Mouse (Mus musculus): Measurements from ENCODE around the gene Slc39a3. TPM values are rescaled to one million over a fixed set of nuclear protein-coding genes. Genes with fewer than 3 reads are reported as not detected.
A peak's percentile ranks its signal among the peaks of the same experiment; 100 is the strongest.
"Not testable (repeated sequence)": the region's sequence is repeated elsewhere in the genome, so short reads cannot be mapped to it uniquely, and the experiment has no call there.

Slc39a3 gene
- 10 to 100 TPM; 67.2 to 69.3 TPM for total RNA-seq (2021)

DNA sequence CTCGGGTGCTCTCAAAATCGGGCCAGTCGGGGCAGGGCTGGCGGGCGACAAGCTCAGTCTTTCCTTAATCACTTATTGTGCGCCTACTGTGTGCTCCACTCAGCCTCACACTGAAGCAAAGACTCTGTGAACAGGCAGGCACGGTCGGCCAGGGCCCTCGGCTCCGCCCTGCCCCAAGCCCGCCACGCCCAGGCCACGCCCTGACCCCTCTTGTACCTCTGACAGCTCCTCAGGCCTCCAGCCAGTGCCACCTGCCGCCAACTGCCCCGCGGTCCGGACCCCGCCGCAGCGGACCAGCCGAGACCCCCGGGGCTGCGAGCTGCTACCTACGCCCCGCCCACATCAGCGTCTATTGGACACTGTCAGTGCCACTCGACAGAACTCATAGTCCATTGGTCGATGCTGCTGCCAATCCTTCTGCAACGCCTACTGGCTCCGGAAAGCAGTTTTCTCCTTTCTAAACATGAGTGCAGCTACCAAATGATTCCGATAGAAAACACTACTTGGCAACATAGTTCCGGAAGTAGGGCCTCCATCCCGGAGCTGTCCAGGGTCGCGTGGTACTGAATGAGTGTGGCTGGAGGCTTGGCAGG, at the start of gene Slc39a3:
Slc39a3 (minus strand) TSS at position 439 of the 593 bp plus-strand sequence.
- intact Hi-C loops (cut with DNase I), result no loop called here
- peak; percentile 99 to 100 for DNase-seq (ENCODE audit: low spot score in 2 of 2)

DNA sequence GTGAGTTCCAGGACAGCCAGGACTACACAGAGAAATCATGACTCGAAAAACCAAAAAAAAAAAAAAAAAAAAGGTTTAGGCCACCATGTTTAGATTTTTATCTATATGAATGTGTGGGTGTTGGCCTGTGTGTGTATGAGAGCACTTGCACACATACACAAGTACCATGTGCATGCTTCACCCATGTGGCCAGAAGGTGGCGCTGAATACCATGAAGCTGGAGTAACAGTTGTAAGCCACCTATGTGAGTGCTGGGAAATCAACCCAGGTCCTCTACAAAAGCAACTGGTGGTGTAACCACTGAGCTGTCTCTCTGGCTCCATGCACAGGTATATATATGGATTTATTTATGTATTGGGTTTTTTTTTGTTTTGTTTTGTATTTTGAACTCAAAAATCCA, 49.8 kb upstream of the Slc39a3 start:
- DNase-seq (ENCODE audit: low spot score in 2 of 2), result no peak
- intact Hi-C loops (cut with DNase I), result no loop called here

DNA sequence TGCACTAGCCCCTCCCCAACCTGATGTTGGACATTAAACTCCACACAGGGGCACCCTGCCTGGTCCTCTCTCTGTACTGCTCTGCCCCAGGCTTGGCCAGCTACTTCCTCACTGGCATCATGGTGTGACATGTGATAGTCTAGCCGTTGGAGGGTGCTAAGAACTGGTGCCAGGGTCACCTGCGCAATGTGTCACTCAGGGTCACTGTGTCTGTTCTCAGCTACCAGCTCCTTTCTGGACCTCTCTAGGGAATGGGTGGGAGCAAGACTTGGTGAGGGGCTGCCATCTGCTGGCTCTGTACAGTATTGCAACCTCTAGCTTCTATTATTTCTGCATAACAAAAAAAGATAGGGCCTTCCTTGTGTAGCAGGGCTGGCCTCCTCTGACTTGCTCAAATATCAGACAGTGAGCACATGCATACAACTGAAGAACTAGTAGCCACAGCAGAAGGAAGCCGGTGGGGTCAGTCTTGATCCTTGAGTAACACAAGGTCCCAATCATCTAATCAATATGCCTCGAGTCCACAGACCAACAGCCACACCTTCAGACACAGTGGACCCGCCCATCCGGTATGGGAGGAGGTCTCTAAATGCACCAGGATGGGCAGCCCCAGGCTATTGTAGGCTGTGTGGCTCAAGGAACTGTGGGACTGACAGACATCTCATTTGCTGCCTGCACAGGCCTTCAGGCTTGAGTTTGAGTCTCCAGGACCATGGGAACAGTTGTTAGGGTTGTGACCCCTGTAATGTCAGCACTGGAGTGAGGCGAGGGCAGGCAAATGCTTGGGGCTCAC, 45.1 kb upstream of the Slc39a3 start:
- intact Hi-C loops (cut with DNase I), result loop anchor here (2.0 to 5.0 kb wide), 2 partner anchors 65 to 82 kb away; no protein-coding TSS in a partner anchor
- DNase-seq (ENCODE audit: low spot score in 2 of 2), result peak; percentile 74 to 78

DNA sequence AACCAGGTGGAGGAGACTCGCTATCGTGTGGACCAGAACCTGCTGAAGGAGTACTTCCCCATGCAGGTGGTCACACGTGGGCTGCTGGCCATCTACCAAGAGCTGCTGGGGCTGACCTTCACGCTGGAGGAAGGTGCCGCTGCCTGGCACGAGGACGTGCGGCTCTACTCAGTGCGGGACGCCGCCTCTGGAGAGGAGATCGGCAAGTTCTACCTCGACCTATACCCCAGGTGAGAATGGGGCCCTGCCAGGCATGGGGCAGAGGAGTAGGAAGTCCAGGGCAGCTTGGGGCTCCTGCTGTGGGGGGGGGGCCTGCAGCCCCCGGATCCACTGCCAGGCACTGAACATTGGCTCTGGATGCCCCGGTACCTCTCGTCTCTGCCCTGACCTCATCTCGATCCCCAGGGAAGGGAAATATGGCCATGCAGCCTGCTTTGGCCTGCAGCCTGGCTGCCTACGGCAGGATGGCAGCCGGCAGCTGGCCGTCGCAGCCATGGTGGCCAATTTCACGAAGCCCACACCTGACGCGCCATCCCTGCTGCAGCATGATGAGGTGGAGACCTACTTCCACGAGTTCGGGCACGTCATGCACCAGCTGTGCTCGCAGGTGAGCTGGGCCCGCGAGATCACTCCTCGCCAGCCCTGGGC, 42.9 kb upstream of the Slc39a3 start:
- intact Hi-C loops (cut with DNase I), result loop anchor here (5.0 kb wide), 1 partner anchor 63 kb away; no protein-coding TSS in a partner anchor
- DNase-seq (ENCODE audit: low spot score in 2 of 2), result no peak

DNA sequence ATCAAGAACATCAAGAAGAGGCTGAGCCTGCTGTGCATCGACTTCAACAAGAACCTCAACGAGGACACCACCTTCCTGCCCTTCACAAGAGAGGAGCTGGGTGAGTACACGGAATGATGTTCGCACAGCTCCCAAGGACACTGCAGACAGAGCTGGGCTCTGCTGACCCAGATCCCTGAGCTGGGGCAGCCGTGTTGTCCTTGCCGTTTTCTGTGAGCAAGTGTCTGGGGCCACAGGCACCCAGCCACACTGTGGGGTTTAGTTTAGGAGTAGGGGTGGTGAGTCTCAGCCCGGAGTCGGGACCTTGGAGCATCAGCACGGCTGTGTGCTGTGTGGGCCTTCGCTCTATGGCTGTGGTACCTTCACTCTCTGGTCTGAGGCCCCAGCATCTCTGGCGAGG, 40.7 kb upstream of the Slc39a3 start:
- DNase-seq (ENCODE audit: low spot score in 2 of 2), result no peak
- intact Hi-C loops (cut with DNase I), result no loop called here

DNA sequence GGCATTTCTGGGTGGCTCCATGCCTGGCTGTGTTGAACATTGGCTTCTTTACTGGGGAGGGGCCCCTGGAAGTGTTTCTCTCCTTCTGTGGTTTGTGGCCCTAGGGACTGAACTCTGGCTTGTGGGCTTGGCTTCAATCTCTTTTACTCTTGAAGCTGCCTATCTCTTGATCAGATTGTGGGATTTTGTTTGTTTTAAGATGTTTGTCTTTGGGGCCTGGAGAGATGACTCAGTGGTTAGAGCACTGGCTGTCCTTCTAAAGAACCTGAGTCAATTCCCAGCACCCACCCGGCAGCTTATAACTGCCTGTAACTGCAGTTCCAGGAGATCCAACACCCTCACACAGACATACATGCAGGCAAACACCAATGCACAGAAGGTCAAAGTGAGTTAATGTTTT, 39.1 kb upstream of the Slc39a3 start:
- intact Hi-C loops (cut with DNase I), result no loop called here
- DNase-seq (ENCODE audit: low spot score in 2 of 2), result no peak

DNA sequence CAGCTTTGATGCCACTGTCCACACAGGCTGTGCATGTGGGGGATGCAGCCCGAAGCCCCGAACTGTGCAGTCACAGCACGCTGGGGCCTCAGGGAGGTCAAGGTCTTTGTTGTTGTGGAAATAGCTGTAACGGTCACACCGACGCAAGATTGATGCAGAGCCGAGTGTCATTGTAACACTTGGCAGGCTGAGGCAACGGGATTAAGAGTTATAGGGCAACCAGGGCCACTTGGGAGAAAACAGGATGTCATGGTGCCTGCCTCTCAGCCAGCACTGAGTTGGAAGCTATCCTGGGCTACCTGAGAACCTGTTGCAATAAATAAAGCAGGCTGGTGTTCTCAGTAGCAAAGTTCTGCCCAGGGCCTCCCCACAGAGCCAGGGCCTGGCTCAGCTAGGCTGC, 38.5 kb upstream of the Slc39a3 start:
- intact Hi-C loops (cut with DNase I), result no loop called here
- DNase-seq (ENCODE audit: low spot score in 2 of 2), result no peak

DNA sequence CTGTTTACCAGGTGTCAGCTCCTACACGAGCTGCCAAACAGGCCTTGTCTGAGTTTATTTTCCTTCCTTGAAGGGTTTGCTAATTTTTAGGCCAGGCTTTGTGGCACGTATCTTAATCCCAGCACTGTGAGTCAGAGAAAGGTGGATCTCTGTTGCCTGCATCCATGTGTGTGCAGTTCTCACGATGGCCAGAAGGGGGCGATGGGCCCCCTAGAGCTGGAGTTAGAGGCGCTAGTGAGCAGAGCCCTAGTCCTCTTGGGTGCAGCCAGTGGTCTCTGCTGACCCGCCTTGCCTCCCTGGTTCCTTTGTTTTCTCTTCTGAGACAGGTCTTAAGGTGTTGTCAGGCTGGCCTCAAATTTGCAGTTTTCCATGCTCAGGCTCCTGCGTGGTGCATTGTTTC, 36.2 kb upstream of the Slc39a3 start:
- DNase-seq (ENCODE audit: low spot score in 2 of 2), result no peak

DNA sequence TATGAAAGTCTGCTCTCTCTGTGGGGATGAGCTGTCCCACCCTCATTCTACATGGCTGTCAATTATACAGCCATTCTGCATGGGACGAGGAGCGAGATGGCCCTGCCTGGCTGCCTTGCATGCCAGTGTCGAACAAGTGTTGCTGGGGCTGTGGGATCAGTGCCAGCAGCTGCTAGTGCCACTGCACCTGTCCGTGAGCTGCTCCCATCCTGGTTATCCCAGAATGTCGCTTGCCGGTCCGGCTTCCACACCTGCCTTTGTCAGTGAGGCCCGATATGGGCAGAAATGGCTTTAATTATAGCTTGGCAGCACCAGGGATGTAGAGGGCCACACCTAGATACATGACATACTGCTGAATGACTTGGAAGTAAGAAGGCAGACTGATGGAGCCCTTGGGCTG, 35.1 kb upstream of the Slc39a3 start:
- intact Hi-C loops (cut with DNase I), result no loop called here
- no peak for DNase-seq (ENCODE audit: low spot score in 2 of 2)

More for the DNA sequence above, 36.2 kb upstream of the Slc39a3 start:
- intact Hi-C loops (cut with DNase I), result no loop called here

DNA sequence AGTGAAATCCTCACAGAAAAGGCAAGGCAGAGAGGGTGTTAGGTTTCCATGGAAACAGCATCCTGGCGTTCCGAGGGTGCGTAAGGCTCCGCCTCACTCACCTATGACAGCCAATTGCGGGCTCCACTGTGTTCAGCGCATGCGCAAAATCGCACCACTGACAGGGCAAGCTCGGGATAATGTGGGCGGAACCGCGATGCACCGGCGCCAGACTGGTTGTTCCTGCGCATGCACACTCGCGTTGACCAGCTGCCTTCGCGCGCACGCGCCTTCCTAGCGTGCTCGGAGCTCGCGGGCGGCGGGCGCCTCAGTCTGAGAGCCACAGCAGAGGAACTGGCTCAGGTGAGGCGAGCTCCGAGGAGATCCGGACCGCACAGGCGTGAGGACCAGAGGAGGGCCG, 32.6 kb upstream of the Slc39a3 start, which contains the start of gene Thop1:
Thop1 (plus strand) TSS at position 200 of the 400 bp plus-strand sequence.
- DNase-seq (ENCODE audit: low spot score in 2 of 2), result peak; percentile 98 to 99
- intact Hi-C loops (cut with DNase I), result loop anchor here (2.0 kb wide), 1 partner anchor 67 kb away; no protein-coding TSS in a partner anchor

DNA sequence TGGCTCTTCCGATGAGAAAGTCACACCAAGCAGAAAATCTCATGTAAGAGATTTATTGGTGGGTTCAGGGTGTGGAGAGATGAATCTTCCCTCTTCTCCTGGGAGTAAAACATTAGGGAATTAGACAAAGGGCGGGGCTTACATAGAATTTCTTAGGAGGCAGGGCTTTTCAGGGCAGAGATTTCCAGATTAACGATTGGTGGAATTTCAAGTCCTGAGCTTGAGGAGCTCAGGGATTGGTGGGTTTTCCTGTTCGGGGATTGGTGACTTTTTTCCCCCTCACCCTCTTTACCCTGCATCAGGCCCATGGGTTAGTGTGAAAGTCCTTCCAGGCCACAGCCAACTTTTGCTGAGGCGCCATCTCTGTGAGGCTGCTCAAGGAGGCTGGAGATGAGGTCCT, 31.5 kb upstream of the Slc39a3 start:
- DNase-seq (ENCODE audit: low spot score in 2 of 2), result no peak
- intact Hi-C loops (cut with DNase I), result no loop called here

DNA sequence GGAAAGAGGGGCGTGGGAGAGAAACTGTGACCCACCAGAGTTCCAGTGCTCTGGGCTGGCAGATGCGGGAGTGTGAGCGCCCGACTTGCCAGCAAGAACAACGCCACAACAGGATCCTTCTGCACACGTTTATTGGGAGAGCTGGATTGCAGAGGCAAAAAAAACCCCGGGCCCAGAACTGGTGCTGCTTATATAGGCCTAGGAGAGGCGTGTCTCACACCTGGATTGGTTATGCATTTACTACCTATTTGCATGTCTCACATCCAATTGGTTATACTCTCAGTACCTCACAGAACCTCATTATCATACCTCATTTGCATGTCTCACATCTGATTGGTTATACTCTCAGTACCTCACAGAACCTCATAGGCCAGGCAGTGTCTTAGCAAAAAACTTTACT, 27.3 kb upstream of the Slc39a3 start:
- intact Hi-C loops (cut with DNase I), result not testable (repeated sequence)

DNA sequence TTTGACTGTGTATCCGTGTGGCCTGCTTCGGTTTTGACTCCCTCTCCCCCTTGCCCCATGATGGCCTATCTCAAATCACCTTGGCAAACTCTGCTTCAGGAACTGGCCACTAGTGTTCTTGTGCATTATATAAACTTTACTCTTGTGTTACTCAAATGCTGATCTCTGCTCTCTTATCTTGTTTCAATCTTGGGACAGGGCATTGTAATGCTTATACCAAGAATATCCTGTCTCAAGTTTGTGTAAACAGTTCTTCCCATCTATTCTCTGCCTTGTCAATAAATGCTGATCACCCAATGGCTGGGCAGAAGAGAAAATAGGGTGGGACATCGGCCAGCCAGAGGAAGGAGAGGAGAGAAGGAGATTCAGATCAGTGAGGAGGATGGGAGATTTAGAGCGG, 25.5 kb upstream of the Slc39a3 start:
- intact Hi-C loops (cut with DNase I), result no loop called here
- no peak for DNase-seq (ENCODE audit: low spot score in 2 of 2)

More for the DNA sequence above, 27.3 kb upstream of the Slc39a3 start:
- DNase-seq (ENCODE audit: low spot score in 2 of 2), result not testable (repeated sequence)

DNA sequence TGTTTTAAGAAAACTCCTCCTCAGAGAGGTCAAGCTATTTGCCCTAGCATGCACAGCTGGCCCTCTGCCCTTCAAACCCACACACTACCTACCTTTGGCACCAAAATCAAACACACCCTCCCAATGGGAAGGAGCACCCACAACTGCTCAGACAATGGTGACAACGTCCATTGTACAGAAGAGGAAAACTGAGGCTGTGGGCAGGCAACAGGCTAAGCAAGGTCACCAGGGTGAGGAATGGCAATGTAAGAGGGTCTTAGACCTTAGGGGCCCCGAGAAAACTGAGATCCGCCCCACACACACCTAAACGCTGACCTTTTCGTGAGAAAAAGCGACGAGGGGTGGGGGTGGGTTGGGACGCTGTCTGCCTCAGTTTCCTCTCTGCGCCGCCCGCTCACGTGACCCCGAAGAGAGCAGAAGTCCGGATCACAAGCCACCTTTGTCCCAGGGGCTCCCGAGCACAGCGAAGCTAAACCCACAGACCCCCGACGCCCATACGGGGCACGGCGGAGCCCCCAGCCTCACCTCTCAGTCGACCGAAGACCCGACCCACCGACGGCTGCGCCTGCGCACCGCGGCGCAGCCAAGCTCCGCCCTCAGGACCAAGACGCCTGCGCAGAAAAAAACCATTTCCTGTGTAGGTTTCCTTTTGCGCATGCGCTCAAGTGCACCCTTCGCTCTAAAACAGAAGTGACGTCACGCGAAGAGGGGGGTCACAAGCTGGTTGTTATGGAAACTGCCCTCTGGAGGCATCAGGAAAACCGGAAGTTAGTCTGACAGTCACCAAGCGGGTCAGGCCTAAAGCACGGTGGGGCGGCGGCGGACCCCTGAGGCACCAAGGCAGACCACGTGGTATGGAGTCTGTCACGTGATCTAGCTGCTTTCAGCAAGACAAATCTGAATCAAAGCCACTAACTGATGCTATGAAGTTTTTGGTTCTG, 22.6 kb upstream of the Slc39a3 start, which contains the start of gene Sgta:
Sgta (minus strand) TSS at position 579 of the 941 bp plus-strand sequence.
- DNase-seq (ENCODE audit: low spot score in 2 of 2), result peak; percentile 100
- intact Hi-C loops (cut with DNase I), result no loop called here

DNA sequence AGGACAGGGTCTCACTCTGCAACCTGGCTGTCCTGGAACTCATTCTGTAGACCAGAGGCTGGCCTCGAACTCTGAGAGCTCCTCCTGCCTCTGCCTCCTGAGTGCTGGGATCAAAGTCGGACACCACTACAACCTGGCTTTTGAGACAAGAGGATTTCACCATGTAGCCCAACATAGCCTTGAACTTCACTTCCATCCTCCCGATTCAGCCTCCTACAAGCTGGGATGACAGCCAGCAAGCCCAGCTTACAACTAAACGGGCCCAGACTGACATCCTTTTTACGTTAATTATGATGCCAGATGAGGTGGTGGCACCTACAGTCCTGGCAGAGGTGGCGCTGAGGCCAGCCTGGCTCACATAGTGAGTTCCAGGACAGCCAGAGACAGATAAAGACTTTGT, 21.7 kb upstream of the Slc39a3 start:
- DNase-seq (ENCODE audit: low spot score in 2 of 2), result no peak
- intact Hi-C loops (cut with DNase I), result no loop called here

DNA sequence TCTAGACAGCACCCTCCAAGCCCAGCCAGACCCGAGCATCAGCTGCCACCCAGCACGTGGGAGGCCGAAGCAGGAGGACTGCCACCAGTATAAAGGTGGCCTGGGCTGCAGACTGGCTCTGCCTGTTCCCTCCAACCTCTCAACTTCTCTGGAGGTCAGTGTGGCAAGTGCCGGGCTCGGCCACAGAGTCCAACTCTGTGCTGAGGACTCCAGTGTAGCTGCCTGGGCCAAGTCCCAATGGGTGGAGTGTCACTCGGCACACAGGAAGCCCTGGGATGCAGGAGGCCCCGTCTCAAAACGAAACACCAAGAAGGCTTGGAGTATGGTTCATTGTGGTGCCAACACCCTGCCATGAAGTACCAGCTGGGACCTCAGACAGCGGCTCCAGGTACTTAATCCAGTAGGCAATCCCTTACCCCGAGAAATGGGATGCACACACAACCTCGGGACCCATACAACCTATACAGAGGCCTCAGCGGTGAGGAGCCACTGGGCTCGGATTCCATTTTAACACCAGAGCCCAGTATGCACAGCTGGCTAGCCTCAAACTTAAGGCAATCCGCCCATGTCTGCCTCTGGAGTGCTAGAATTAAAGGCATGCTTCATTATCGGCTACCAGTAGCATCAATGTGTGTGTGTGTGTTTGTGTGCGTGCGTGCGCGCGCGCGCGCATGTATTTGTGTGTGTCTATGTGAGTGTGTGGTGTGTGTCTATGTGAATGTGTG, 20.3 kb upstream of the Slc39a3 start:
- intact Hi-C loops (cut with DNase I), result no loop called here
- DNase-seq (ENCODE audit: low spot score in 2 of 2), result no peak

DNA sequence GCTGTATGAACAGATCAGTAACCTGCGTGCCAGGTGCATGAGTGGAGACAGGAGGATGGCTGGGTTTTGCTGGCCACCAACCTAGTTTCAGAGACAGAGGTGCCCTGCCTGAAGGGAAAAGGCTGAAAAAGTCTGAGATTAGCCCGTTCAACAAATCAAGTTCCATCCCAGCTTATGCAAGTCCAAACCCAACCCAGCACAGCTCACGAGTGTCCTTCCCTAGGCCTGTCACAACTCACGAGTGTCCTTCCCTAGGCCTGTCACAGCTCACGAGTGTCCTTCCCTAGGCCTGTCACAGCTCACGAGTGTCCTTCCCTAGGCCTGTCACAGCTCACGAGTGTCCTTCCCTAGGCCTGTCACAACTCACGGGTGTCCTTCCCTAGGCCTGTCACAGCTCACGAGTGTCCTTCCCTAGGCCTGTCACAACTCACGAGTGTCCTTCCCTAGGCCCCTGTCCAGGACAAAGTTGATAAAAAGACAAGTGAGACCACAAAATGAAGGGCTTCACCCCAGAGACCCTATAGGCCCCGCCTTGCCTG, 18.6 kb upstream of the Slc39a3 start:
- DNase-seq (ENCODE audit: low spot score in 2 of 2); intact Hi-C loops (cut with DNase I): not testable (repeated sequence)

DNA sequence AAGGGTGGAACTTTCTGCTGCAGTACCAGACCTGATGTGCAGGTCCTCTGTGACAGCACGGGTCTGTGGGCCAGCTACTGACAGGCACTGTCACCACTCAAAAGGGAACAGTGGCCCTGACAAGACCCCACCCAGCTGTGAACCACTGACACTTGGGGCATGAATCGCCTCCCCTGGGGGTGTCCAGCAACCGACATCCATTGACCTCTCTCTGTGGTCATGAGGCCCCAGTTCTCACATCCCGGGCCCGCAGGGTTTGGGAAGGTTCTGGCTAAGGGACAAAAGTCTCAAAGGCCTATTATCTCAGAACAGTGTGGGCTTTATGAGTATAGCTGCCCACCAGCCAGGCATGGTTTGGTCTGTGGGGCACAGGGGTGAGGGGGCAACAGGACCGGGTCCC, 17.9 kb upstream of the Slc39a3 start:
- intact Hi-C loops (cut with DNase I), result no loop called here
- no peak for DNase-seq (ENCODE audit: low spot score in 2 of 2)
